8 mouse cellular contexts compared by ENCODE assay signal in the genomic region with DNA sequence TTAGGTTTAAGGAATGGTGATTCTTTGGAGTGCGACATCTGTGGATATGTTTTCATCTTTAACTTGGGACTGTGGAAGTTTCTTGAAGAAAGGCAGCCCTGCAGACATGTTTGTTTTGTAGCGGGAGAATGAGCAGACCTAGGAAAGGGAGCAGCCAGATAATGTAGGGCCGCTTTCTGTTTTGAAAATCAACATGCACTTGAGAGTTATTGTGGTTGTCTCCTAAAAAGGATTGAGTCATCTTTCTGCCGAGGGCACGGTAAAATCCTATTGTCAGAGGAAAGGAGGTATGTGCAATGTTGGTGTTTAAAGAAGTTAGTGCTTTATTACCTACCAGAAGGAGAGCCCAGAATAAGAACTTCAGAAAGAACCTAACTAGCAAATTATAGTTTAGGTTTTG. TPM values are rescaled to one million over a fixed set of nuclear protein-coding genes. Genes with fewer than 3 reads are reported as not detected.
A peak's percentile ranks its signal among the peaks of the same experiment; 100 is the strongest.
DNase-seq lines count a peak whose midpoint lies in the region; ATAC-seq lines count a peak whose summit lies in the region.

No protein-coding gene starts in this region.

- H3K4me3 ChIP-seq in heart, embryonic 14.5 days (ENCODE audit: control insufficient read depth in 1 of 2, insufficient read depth in 1 of 2, low read depth in 1 of 2, low read length in 2 of 2): peak overlapping the region; percentile 73 to 89
- peak overlapping the region; percentile 82; the same call in 1 of the 2 replicates for H3K4me3 ChIP-seq in brown adipose tissue, adult 24 weeks (ENCODE audit: insufficient read depth, low read depth, low read length)
- peak overlapping the region; percentile 97 for H3K4me3 ChIP-seq in hindbrain, embryonic 13.5 days
- peak overlapping the region; percentile 94 for H3K4me3 ChIP-seq in midbrain, embryonic 11.5 days (ENCODE audit: low read depth, low read length)

- WGBS in heart, embryonic 14.5 days: 11% methylated on average over 5 of the region's 5 CpGs
- WGBS in hindbrain, embryonic 13.5 days: 33% methylated on average over 5 of the region's 5 CpGs
- 20% methylated on average over 5 of the region's 5 CpGs for WGBS in midbrain, embryonic 11.5 days

- H3K27ac ChIP-seq in heart, embryonic 14.5 days (replicated peaks in 1 of 2; ENCODE audit: control insufficient read depth in 1 of 2, insufficient read depth in 1 of 2, low read depth in 2 of 2, low read length in 2 of 2): peak overlapping the region; percentile 70 to 100
- H3K27ac ChIP-seq in brown adipose tissue, adult 24 weeks (replicated peaks; ENCODE audit: low read depth, low read length): no peak overlapping the region
- H3K27ac ChIP-seq in hindbrain, embryonic 13.5 days: no peak overlapping the region
- no peak overlapping the region for H3K27ac ChIP-seq in midbrain, embryonic 11.5 days (ENCODE audit: low read depth, low read length)

- H3K9ac ChIP-seq in heart, embryonic 14.5 days (ENCODE audit: low read length): peak overlapping the region; percentile 98
- H3K9ac ChIP-seq in hindbrain, embryonic 13.5 days: peak overlapping the region; percentile 93
- peak overlapping the region; percentile 96 for H3K9ac ChIP-seq in midbrain, embryonic 11.5 days (ENCODE audit: low read length)

- no peaks in the 10 kb centered on the region for H3K36me3 ChIP-seq in heart, embryonic 14.5 days (ENCODE audit: control insufficient read depth, insufficient read depth, low read length)
- H3K36me3 ChIP-seq in hindbrain, embryonic 13.5 days: no peaks in the 10 kb centered on the region
- H3K36me3 ChIP-seq in midbrain, embryonic 11.5 days (ENCODE audit: control insufficient read depth, insufficient read depth, low read length): no peaks in the 10 kb centered on the region

- H3K4me1 ChIP-seq in heart, embryonic 14.5 days (ENCODE audit: control insufficient read depth in 2 of 2, insufficient read depth in 2 of 2, low read length in 2 of 2): peaks cover 28 to 50% of the 10 kb centered on the region in 2 experiments
- H3K4me1 ChIP-seq in brown adipose tissue, adult 24 weeks (ENCODE audit: control insufficient read depth, insufficient read depth, insufficient read length, low read length): 0 out of 2 replicates have a peak, but pooled peaks cover under 1% of the 10 kb centered on the region
- H3K4me1 ChIP-seq in hindbrain, embryonic 13.5 days (replicated peaks): peaks cover 66% of the 10 kb centered on the region
- H3K4me1 ChIP-seq in midbrain, embryonic 11.5 days (ENCODE audit: control insufficient read depth, insufficient read depth, low read length): peaks cover 17% of the 10 kb centered on the region

- no peaks in the 10 kb centered on the region for H3K27me3 ChIP-seq in heart, embryonic 14.5 days (ENCODE audit: control insufficient read depth, insufficient read depth, low read length)
- H3K27me3 ChIP-seq in hindbrain, embryonic 13.5 days: no peaks in the 10 kb centered on the region
- H3K27me3 ChIP-seq in midbrain, embryonic 11.5 days (ENCODE audit: control insufficient read depth, insufficient read depth, low read length): no peaks in the 10 kb centered on the region

- H3K4me2 ChIP-seq in heart, embryonic 14.5 days (ENCODE audit: low read length): peak overlapping the region; percentile 90
- peak overlapping the region; percentile 90 for H3K4me2 ChIP-seq in hindbrain, embryonic 13.5 days
- H3K4me2 ChIP-seq in midbrain, embryonic 11.5 days: peak overlapping the region; percentile 99

- DNase-seq in heart, adult 18-20 months: no peak
- peak; percentile 87 for DNase-seq in midbrain, embryonic 11.5 days (ENCODE audit: low spot score, missing footprints)
- DNase-seq in thymus, postnatal 36 days: no peak
- DNase-seq in adrenal gland, postnatal 25 days: no peak
- DNase-seq in left cerebral cortex, postnatal 10 days (ENCODE audit: extremely low spot score in 1 of 2, low spot score in 2 of 2): no peak

- H3K9me3 ChIP-seq in heart, embryonic 14.5 days (ENCODE audit: control insufficient read depth, low read length): no peaks in the 10 kb centered on the region
- H3K9me3 ChIP-seq in hindbrain, embryonic 13.5 days: no peaks in the 10 kb centered on the region
- H3K9me3 ChIP-seq in midbrain, embryonic 11.5 days (ENCODE audit: control insufficient read depth, low read length): no peaks in the 10 kb centered on the region

- ATAC-seq in heart, embryonic 14.5 days (ENCODE audit: insufficient number of reproducible peaks, insufficient read depth, low FRiP score, low read depth): no peak
- no peak for ATAC-seq in hindbrain, embryonic 13.5 days (ENCODE audit: low FRiP score)
- ATAC-seq in midbrain, embryonic 11.5 days (ENCODE audit: low FRiP score): no peak

- intact Hi-C loops in left cerebral cortex, postnatal 10 days (cut with DNase I): loop anchor here (10.0 kb wide), 1 partner anchor 280 kb away; no protein-coding TSS in a partner anchor

RNA-seq across cellular contexts. Expression of a gene that starts 2.6 kb away (rescaled TPM):
- polyA plus RNA-seq in heart, embryonic 14.5 days (2014; fragmentation: Nextera tagmentation; extraction: Ambion mirVana): 16.1 and 16.6 TPM in 2 replicates
- 10 to 100 TPM; 10.1 to 15.5 TPM for total RNA-seq in heart, adult 18-20 months (2021)
- 2.3 and 2.8 TPM in 2 replicates for polyA plus RNA-seq in brown adipose tissue, adult 24 weeks (2012; ENCODE audit: insufficient read depth, insufficient read length, missing spikeins)
- 24.9 and 26.8 TPM in 2 replicates for polyA plus RNA-seq in hindbrain, embryonic 13.5 days (2015; fragmentation: Nextera tagmentation; extraction: Ambion mirVana)
- 20.0 and 20.8 TPM in 2 replicates for polyA plus RNA-seq in midbrain, embryonic 11.5 days (2014; fragmentation: Nextera tagmentation; extraction: Ambion mirVana)
- 102 and 104 TPM in 2 replicates for total RNA-seq in adrenal gland, postnatal 25 days (2021)
- total RNA-seq in left cerebral cortex, postnatal 10 days (2021): 10 to 100 TPM; 41.4 to 44.2 TPM

Comparison
In these comparisons a context has a peak if more than half of its experiments do, and no peak if none do; other contexts are left out.
1. H3K27ac ChIP-seq: peak in heart, embryonic 14.5 days (2 of 2); none in brown adipose tissue, adult 24 weeks (single experiment), hindbrain, embryonic 13.5 days (single experiment) and midbrain, embryonic 11.5 days (single experiment).
2. Peak in every context shown above with its lines, with median percentiles within 50 percentile points of each other: H3K4me2 ChIP-seq, H3K4me3 ChIP-seq and H3K9ac ChIP-seq.